Mouse (Mus musculus): ENCODE measurements at regions not wholly inside any gene's neighbourhood (a gene's known extent, or its start where the extent isn't known, plus 50 kb on each side); places are given as distances from the start of the nearest gene placed in this dataset.

DNA sequence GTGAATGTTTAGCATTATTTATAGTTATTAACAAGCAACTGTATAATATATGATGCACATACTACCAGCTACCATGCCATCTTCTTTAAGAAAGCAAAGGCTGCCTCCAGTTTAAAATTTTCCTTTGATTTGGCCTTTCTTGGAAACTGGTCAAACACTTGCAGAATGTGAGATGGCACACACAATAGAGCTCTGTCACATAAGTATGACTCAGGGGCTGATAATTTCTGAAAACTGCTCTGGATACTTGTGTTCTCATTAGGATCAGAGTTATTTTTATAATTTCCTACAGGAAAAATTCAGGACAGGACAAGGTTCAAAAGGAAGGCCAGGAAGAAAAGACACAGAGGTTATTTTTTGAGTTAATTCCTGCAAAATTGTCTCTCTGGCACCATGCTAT is 552.4 kb upstream of the Adamts5 start:
- TF ChIP-seq CTCF (IDR thresholded peaks at IDR 0.05; ENCODE audit: low read depth) (no peak), EP300 (IDR thresholded peaks at IDR 0.05; ENCODE audit: low read depth) (no peak)

All from liver, embryonic 14.5 days (tissue).